Mouse (Mus musculus) bone marrow, adult 2 months (tissue): Measurements from ENCODE around the gene Mapkap1.

Experiments used
- CTCF ChIP-seq: fragments of 200-500 bp; IDR thresholded peaks from 2 replicates; pipeline ENCODE4 v1.5.1; 2011; ENCODE audit warnings: low read length, control low read depth; ENCODE audit not compliant: control insufficient read depth, insufficient read depth
- POLR2A ChIP-seq: fragments of 200-500 bp; IDR thresholded peaks from 2 replicates; pipeline ENCODE4 v1.6.1; 2011; ENCODE audit warnings: low read depth, mild to moderate bottlenecking, control low read depth, low read length, borderline replicate concordance; ENCODE audit not compliant: control insufficient read depth

DNA sequence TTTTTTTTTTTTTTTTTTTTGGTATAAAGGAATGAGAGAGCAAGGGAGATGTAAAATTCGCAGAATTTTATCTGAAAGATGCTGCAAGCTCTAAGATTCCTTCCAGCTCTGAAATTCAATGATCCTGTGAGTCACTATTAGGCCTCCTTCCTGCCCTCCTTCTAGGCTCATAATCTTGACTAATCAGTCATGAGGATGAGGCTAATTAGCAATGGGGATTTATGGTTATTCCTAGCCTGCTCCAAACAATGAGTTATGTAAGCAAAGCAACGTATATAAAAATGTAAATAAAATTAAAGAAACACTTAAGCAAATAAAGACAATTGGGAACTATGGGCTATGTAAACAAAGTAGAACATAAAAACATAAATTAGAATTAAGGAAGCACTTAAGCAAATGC, 32.2 kb upstream of the Mapkap1 start:
- TF ChIP-seq CTCF (no peak), POLR2A (no peak)
